Mouse (Mus musculus): Measurements from ENCODE around the gene Rxfp1. TPM values are rescaled to one million over a fixed set of nuclear protein-coding genes. Genes with fewer than 3 reads are reported as not detected.

The Rxfp1 gene
- 8.8 TPM for polyA plus RNA-seq (2015; fragmentation: Illumina TruSeq; extraction: RNeasy Lipid Tissue Mini Kit (QIAGEN cat#74804); ENCODE audit: low read depth, low replicate concordance)

DNA sequence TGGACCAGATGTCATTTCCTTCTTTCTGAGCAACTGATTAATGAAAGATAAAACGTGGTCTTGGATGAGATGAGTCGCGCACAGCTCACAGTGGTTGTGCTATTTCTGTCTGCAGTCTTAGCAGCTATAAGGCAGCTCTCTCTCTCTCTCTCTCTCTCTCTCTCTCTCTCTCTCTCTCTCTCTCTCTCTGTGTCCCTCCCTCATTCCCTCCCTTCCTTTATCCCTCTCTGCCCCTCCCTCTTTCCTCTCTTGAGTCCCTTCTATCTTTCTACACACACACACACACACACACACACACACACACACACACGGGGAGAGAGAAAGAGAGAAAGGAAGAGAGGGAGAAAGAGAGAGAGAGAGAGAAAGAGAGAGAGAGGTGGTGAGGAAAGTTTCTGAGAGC lies at the start of gene Rxfp1:
Gene Rxfp1 (minus strand): TSS at position 101 of the 400 bp plus-strand sequence.

DNA sequence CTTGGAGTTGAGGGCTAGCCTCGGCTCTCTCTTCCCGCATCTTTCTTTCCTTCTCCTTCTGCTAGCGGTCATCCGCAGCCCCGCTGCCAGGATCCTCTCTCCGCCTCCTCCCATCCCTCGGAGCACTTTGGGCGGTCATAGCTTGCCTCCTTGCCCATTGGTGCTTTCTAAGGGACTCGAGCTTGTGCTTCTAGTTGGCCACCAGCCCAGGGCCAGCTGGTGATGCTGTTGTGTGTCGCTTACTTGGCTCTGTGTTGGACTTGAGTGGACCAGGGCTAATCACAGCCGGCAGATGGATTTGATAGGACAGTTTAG lies 108.3 kb downstream of the Rxfp1 start, which contains the start of gene Etfdh:
Gene Etfdh (minus strand): TSS at position 85 of the 315 bp plus-strand sequence.

DNA sequence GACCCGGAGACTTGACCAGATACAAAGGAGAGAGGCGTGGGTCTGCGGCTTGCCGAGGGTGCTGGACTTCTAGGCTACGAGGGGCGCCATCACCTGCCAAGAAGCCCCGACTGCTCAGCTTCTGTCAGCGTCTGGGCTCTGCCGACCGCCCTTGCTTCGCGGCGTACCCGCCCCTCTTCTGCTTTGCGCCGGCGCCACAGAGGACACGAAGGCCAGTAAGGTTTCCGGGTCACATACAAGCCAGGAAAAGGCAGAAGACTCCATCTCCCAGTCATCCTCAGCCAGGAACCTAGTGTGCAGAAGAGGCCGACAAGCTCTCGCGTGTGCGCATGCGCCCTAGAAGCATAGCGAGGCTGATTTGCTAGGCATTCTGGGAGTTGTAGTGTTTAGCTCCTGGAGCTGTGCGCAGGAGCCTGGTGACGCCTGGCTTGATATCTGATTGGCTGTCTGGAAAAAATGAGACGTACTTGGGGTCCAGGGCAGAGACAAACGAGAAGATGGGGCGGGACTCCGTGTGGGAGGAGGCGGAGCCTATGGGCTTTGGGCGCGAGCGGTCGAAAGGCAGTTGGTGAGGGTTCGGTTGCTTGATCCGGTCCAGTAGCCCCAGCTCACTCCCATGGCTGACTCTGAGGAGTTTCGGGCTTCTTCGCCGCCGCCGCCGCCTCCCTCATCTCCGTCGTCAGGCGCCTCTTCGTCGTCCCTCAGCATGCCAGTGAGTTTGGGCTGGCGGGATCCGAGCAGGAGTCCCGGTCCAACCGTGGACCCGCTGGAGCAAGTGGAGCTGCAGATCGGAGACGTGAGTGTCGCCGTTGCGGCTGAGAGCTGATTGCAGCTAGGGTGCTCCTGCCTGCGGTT lies 108.9 kb downstream of the Rxfp1 start, which contains the start of gene 4930579G24Rik:
Gene 4930579G24Rik (plus strand): TSS at position 519 of the 855 bp plus-strand sequence.

Other genes starting within 250 kb of the Rxfp1 start
- gene Fnip2, start 170.1 kb downstream of the Rxfp1 start, polyA plus RNA-seq (2015; fragmentation: Illumina TruSeq; extraction: RNeasy Lipid Tissue Mini Kit (QIAGEN cat#74804); ENCODE audit: low read depth, low replicate concordance), result 7.2 TPM
- 100 TPM for gene Ppid, start 146.5 kb downstream of the Rxfp1 start, polyA plus RNA-seq (2015; fragmentation: Illumina TruSeq; extraction: RNeasy Lipid Tissue Mini Kit (QIAGEN cat#74804); ENCODE audit: low read depth, low replicate concordance)
- 2.5 TPM for gene 4930579G24Rik, start 108.8 kb downstream of the Rxfp1 start, polyA plus RNA-seq (2015; fragmentation: Illumina TruSeq; extraction: RNeasy Lipid Tissue Mini Kit (QIAGEN cat#74804); ENCODE audit: low read depth, low replicate concordance)
- gene Etfdh, start 108.4 kb downstream of the Rxfp1 start, polyA plus RNA-seq (2015; fragmentation: Illumina TruSeq; extraction: RNeasy Lipid Tissue Mini Kit (QIAGEN cat#74804); ENCODE audit: low read depth, low replicate concordance), result 32.0 TPM
- gene Tmem144, start 114.9 kb upstream of the Rxfp1 start, polyA plus RNA-seq (2015; fragmentation: Illumina TruSeq; extraction: RNeasy Lipid Tissue Mini Kit (QIAGEN cat#74804); ENCODE audit: low read depth, low replicate concordance), result 10.1 TPM
- 4.1 TPM for gene Fam198b, start 146.7 kb upstream of the Rxfp1 start, polyA plus RNA-seq (2015; fragmentation: Illumina TruSeq; extraction: RNeasy Lipid Tissue Mini Kit (QIAGEN cat#74804); ENCODE audit: low read depth, low replicate concordance)

All from brain, adult 10 weeks (tissue).